Mouse (Mus musculus) ES-E14 (cell line): Measurements from ENCODE around the gene Szrd1. TPM values are rescaled to one million over a fixed set of nuclear protein-coding genes. Genes with fewer than 3 reads are reported as not detected.

Experiments
- DNase-seq: peaks from one replicate; pipeline ENCODE4 v3.0.0-alpha.2; 2013; ENCODE audit warnings: low read depth, low spot score
- H3K27ac ChIP-seq: 2 replicates; pipeline ENCODE4 v1.5.1; 2012; ENCODE audit warnings: low read depth, mild to moderate bottlenecking, low read length, moderate library complexity, mixed read lengths; ENCODE audit not compliant: poor library complexity, insufficient read depth, severe bottlenecking
- H3K36me3 ChIP-seq: 2 replicates; pipeline ENCODE4 v1.6.1; 2012; ENCODE audit warnings: mild to moderate bottlenecking, low read length, moderate library complexity, mixed read lengths; ENCODE audit not compliant: control insufficient read depth, poor library complexity, insufficient read depth, severe bottlenecking
- H3K4me1 ChIP-seq, 2 experiments: fragments of 150-350 bp in 1 of 2; sonication (generic) in 1 of 2; 2 replicates each; pipeline ENCODE4 v1.6.1; 2012; ENCODE audit warnings: low read length in 2 of 2, mild to moderate bottlenecking in 1 of 2, mixed read lengths in 1 of 2; ENCODE audit not compliant: control insufficient read depth in 2 of 2, insufficient read depth in 2 of 2, poor library complexity in 1 of 2
- H3K4me3 ChIP-seq, 2 experiments: fragments of 150-350 bp in 1 of 2; sonication (generic) in 1 of 2; 2 replicates each; pipeline ENCODE4 v1.5.1; 2012; ENCODE audit warnings: low read length in 2 of 2, low read depth in 1 of 2, mild to moderate bottlenecking in 1 of 2, mixed read lengths in 1 of 2; ENCODE audit not compliant: insufficient read depth in 1 of 2, poor library complexity in 1 of 2, severe bottlenecking in 1 of 2
- H3K9ac ChIP-seq: 2 replicates; pipeline ENCODE4 v1.6.1; 2012; ENCODE audit warnings: low read depth, mild to moderate bottlenecking, low read length, mixed read lengths; ENCODE audit not compliant: poor library complexity, insufficient read depth, severe bottlenecking
- H3K9me3 ChIP-seq: fragments of 150-350 bp; sonication (generic); 2 replicates; pipeline ENCODE4 v1.6.1; 2012; ENCODE audit warnings: low read depth, mild to moderate bottlenecking, low read length; ENCODE audit not compliant: control insufficient read depth, insufficient read depth
- CHD2 ChIP-seq: IDR thresholded peaks from 2 replicates; pipeline ENCODE4 v1.6.1; 2014; ENCODE audit warnings: mild to moderate bottlenecking, low read depth, low read length, inconsistent platforms
- HCFC1 ChIP-seq: IDR thresholded peaks from 2 replicates; pipeline ENCODE4 v1.6.1; 2012; ENCODE audit warnings: low read length, inconsistent platforms, borderline replicate concordance; ENCODE audit not compliant: insufficient read depth
- MAFK ChIP-seq: IDR thresholded peaks from 2 replicates; pipeline ENCODE4 v1.6.1; 2014; ENCODE audit warnings: mild to moderate bottlenecking, low read depth, low read length, inconsistent platforms; ENCODE audit not compliant: insufficient read depth
- ZC3H11A ChIP-seq: IDR thresholded peaks from 2 replicates; pipeline ENCODE4 v1.6.1; 2012; ENCODE audit warnings: low read depth, mild to moderate bottlenecking, inconsistent platforms, low read length, borderline replicate concordance
- ZNF384 ChIP-seq: IDR thresholded peaks from 2 replicates; pipeline ENCODE4 v1.6.1; 2012; ENCODE audit warnings: low read depth, low read length, inconsistent platforms
- in situ Hi-C, 2 experiments: fragments of 600-800 bp; cut with MboI; formaldehyde crosslinking; loops; one replicate each; pipeline ENCODE4 v1.15.1; 2025; ENCODE audit warnings: low sequenced_read_pairs in 2 of 2, inconsistent platforms in 1 of 2; ENCODE audit not compliant: unreplicated experiment in 2 of 2
- total RNA-seq: library from RNA; depleted of rRNA; stranded (reverse); fragments of 300-350 nt; gene quantifications from 2 replicates; pipeline ENCODE4 v1.2.3, GENCODE M21; 2012

Szrd1 gene
- total RNA-seq, 1 experiment: 64.6 TPM

- Histone ChIP-seq H3K4me3 (no peak overlapping the region), H3K9ac (no peak overlapping the region), H3K27ac (no peak overlapping the region), H3K36me3 (no peaks in the 10 kb centered on the region), H3K9me3 (no peaks in the 10 kb centered on the region), H3K4me1 (peaks cover 20 to 35% of the 10 kb centered on the region in 2 experiments)
- TF ChIP-seq CHD2: no peak
- no peak for TF ChIP-seq ZNF384
- TF ChIP-seq HCFC1: no peak
- no peak for TF ChIP-seq MAFK
- TF ChIP-seq ZC3H11A: no peak
- no peak for DNase-seq
- in situ Hi-C loops: no loop called here
Measured at GRCm38 (mm10) chr4:141161699-141162208, 22.2 kb upstream of the Szrd1 start.

- no peak for DNase-seq
- peaks cover 15 to 33% of the 10 kb centered on the region in 2 experiments for H3K4me1 ChIP-seq
- H3K36me3 ChIP-seq: peaks cover 2% of the 10 kb centered on the region; the same call in 1 of the 2 replicates
- TF ChIP-seq ZC3H11A (no peak), CHD2 (no peak), ZNF384 (no peak), MAFK (no peak), HCFC1 (no peak)
- no peak overlapping the region for H3K4me3 ChIP-seq
- in situ Hi-C loops: no loop called here
- H3K27ac ChIP-seq: no peak overlapping the region
- H3K9me3 ChIP-seq: no peaks in the 10 kb centered on the region
- no peak overlapping the region for H3K9ac ChIP-seq
Measured at GRCm38 (mm10) chr4:141160193-141160592, 20.6 kb upstream of the Szrd1 start.

GRCm38 (mm10) chr4:141159666-141160065, 20.1 kb upstream of the Szrd1 start:
- H3K27ac ChIP-seq: 0 out of 2 replicates have a peak overlapping the region, but pooled peaks have one; percentile 38
- DNase-seq: no peak
- in situ Hi-C loops: no loop called here
- no peaks in the 10 kb centered on the region for H3K9me3 ChIP-seq
- H3K9ac ChIP-seq: no peak overlapping the region
- H3K4me1 ChIP-seq: peaks cover 15 to 34% of the 10 kb centered on the region in 2 experiments
- TF ChIP-seq CHD2 (no peak), HCFC1 (no peak), MAFK (no peak), ZNF384 (no peak), ZC3H11A (no peak)
- no peak overlapping the region for H3K4me3 ChIP-seq
- peaks cover 2% of the 10 kb centered on the region; the same call in 1 of the 2 replicates for H3K36me3 ChIP-seq

DNA sequence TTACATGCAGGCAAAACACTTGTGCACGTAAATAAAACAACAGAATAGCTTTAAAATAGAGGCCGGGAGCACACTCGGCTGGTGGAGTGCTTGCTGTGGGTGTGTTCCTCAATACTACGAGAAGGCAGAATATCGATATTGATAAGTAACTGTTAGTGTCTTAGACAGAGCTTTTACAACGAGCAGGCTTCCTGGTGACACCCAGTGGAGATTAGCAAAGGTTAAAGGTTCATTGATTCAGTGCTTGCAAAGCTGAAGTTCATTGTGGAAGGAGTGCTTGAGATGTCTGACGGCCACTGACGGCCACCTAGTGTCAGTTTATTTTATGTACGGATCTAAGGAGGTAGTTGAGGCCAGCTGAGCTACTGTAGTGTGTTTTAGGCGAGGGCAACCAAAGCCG, 19.5 kb upstream of the Szrd1 start:
- Histone ChIP-seq H3K9me3 (no peaks in the 10 kb centered on the region), H3K27ac (0 out of 2 replicates have a peak overlapping the region, but pooled peaks have one; percentile 56), H3K4me1 (peaks cover 15 to 34% of the 10 kb centered on the region in 2 experiments), H3K9ac (no peak overlapping the region), H3K36me3 (peaks cover 2% of the 10 kb centered on the region; the same call in 1 of the 2 replicates), H3K4me3 (no peak overlapping the region)
- no peak for TF ChIP-seq ZNF384
- TF ChIP-seq MAFK: no peak
- TF ChIP-seq HCFC1: no peak
- no peak for TF ChIP-seq CHD2
- TF ChIP-seq ZC3H11A: no peak
- in situ Hi-C loops: no loop called here
- no peak for DNase-seq
